Mouse (Mus musculus): ENCODE data around the gene Ap4b1.

Ap4b1 gene

DNA sequence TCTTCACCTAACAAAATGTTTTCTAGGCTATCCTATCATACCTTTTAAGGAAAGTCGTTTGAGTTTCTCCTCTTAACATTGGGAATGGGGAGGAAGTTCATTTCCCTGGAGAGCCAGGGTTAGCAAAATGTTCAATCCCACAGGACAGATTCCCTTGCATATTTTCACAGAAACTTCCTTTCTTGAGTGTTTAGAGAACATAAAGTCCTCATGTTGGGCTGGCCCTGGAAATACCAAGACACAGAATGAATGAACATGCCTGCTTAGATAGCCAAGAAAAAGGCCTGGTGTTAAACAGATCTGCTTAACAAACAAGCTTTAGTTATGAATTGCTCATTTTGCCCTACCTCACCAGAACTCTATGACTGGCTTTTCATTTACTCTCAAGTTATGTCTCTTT is 16.8 kb upstream of the Ap4b1 start:
- in situ Hi-C loops (cut with MboI; ENCODE audit: unreplicated experiment in 2 of 2), result loop anchor here in 1 of 2 experiments (25.0 kb wide), 2 partner anchors 780 to 1995 kb away; partner anchors contain the start of gene Csde1

DNA sequence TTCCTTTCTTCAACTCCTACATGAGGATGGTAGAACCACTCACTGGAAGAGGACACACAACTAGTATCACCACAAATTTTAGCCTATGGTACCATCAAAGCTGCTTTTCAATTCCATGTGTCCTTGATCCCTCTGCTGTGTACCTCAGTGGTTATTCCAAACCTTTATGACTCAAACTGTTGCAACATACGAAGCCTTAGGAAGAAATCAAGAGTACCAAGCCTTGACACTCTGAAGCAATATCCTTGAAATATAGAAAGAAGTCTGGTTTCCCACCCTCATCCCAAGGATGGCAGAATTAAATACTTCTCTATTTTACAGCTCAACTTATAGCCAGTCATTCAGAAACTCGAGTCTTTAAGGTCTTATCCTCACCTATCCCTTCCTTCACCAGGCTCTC is 12.9 kb upstream of the Ap4b1 start:
- in situ Hi-C loops (cut with MboI; ENCODE audit: unreplicated experiment in 2 of 2), result loop anchor here in 1 of 2 experiments (25.0 kb wide), 2 partner anchors 784 to 1991 kb away; partner anchors contain the start of gene Csde1

DNA sequence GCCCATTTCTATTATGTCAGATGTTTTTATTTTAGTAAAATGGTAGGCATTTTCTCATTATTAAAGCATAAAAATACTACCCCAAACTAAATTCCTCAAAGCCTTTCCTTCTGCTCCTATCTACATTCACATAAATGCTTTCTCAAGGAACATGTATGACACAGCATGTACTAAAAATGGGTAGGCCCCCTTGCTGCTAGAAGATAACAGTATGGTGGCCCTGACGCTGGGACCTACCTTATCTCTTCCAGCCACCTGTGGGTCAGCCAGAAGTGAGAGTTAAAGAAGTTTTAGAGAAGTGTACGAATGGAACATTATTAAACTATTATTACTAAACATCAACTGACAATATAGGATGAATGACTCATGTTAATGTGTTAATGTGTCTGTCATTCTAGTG is 9.8 kb upstream of the Ap4b1 start:
- in situ Hi-C loops (cut with MboI; ENCODE audit: unreplicated experiment in 2 of 2), result loop anchor here in 1 of 2 experiments (25.0 kb wide), 2 partner anchors 787 to 1988 kb away; partner anchors contain the start of gene Csde1

DNA sequence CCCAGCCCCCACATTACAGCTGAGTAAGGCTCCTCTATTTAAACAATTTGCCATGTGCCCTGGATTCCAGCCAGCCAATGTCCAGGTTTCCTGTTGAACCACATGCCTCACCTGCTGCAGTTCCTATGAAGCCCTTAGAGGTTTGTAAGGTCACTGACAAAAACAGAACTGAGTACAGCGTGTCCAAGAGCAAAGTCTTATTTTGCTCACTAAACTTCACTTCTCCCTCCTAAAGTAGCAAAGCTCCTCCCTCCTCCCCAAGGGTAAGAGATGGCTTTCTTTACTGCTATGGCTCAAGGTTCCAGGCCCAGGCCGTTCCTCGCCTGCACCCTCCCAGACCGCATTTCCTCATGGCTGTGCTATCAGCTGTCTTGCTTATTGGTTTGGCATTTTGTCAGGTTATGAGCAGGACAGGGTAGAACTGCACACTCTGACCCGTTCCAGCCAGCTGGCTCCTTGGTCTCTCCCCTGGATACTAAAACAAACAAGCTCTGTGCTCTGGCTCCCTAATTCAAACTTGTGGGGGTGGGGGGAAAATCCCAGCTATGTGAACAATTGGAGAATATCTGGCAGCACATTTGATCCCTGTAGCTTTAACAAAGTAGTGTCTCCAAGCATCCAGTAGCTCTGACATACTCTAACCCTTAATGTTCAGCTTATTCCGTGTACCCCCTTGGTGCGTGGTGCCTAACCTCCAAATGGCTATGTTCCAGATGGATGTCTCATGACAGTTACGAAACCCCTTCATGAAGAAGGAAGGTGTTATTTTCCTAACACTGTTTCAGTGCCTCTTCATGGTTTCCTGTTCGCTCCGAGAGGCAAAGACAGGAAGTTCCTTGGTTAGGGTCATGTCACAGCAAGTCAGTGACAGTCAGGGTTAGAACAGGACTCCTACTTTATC is 7.4 kb upstream of the Ap4b1 start:
- in situ Hi-C loops (cut with MboI; ENCODE audit: unreplicated experiment in 2 of 2), result no loop called here

DNA sequence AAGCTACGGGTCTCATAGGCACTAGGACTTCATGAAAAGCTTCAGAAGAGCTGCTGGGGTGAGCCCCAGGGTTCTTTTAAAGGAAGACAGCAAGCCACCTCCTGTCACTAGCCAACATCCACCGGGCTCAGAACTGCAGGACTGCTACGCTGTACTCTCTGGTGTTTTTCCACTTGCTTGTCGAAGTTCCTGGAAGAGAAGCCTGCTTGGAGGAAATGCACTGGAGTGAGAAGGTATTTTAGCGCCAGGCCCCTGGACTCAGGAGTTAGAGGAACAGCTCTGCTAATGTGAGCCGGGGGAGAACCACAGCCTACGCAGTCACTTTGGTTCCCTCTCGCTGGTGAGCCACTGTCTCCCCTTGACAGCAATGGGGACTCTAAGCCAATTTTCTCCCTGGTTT is 6.5 kb upstream of the Ap4b1 start:
- in situ Hi-C loops (cut with MboI; ENCODE audit: unreplicated experiment in 2 of 2), result no loop called here

DNA sequence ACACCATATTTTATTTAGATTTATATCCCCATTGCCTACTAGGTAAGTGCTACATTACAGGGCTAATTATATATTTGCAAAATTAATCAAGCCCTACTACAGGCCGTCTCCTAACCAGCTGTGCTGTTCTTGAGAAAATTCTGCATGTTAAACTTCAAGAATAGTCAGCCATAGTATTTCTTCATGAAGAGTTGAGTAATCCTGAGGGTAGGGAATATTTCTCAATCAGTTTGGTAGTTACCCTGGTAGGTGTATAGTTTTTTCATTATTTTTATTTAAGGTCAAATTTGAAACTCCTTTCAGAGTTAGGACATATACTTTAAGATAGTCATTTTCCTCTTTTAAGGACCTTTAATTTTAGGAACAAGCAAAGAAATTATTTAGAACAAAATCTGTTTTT is 3.6 kb upstream of the Ap4b1 start:
- in situ Hi-C loops (cut with MboI; ENCODE audit: unreplicated experiment in 2 of 2), result no loop called here

DNA sequence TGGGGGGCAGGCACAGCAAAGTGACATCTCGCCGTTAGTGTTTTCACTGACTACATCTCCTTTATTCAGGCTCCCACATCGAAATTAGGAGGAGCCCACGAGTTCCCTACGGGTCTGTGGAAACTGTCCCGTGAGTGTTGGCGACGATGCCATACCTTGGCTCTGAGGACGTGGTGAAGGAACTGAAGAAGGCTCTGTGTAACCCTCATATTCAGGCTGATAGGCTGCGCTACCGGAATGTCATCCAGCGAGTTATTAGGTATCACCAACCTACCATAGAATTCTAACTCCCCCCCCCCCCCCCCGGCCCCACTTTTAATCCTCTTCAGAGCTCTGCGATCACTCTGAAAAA is 455 bp downstream of the Ap4b1 start:
- in situ Hi-C loops (cut with MboI; ENCODE audit: unreplicated experiment in 2 of 2), result no loop called here

DNA sequence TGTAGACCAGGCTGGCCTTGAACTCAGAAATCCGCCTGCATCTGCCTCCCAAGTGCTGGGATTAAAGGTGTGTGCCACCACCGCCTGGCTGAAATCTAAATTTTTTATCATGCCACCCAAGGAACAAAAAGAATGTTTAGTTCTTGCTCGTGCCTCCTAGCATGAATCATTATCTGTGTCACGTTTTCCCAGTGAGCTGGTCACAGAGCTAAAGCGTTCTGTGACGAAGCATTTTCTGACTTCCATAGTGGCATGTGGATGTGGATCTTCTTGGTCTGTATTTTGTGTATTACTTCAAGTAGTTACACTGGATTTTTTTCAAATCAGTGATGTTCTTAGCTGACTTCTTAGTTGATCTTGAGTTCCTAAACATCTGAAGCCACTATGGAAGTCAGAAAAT is 1.6 kb downstream of the Ap4b1 start:
- in situ Hi-C loops (cut with MboI; ENCODE audit: unreplicated experiment in 2 of 2), result no loop called here

DNA sequence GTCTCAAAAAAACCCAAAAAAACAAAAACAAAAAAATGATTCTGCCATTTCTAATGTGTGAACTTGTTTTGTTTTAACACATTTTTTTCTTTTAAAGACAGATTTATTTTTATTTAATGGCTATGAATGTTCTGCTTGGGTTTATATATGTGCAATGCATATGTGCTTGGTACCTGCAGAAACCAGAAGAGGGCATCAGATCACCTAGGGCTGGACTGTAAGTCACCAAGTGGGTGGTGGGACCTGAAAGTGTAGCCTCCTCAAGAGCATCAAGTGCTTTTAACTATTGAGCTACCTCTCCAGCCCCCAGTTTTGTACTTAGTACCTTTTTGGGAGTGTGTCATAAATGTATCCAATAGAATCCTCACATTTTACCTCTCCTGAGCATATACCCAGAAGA is 18.2 kb downstream of the Ap4b1 start:
- in situ Hi-C loops (cut with MboI; ENCODE audit: unreplicated experiment in 2 of 2), result loop anchor here (25.0 kb wide), 1 partner anchor 860 kb away; no protein-coding TSS in a partner anchor

DNA sequence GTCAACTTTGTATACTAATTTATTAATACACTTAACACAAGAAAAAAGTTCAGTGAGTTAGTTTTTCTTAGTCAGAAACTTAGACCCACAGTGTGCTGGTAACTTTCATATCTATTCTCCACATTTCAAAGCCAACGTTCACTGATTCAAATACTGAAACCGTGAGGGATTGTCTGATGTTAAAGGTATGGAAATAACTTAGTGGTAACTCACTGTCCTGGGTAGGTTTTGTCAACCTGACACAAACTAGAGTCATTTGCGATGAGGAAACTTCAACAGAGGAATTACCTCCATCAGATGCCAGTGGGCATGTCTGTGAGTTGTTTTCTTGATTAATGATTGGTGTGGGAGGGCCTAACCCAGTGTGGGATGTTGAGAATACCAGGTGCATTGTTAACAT is 19.7 kb downstream of the Ap4b1 start:
- in situ Hi-C loops (cut with MboI; ENCODE audit: unreplicated experiment in 2 of 2), result loop anchor here (25.0 kb wide), 1 partner anchor 858 kb away; no protein-coding TSS in a partner anchor

DNA sequence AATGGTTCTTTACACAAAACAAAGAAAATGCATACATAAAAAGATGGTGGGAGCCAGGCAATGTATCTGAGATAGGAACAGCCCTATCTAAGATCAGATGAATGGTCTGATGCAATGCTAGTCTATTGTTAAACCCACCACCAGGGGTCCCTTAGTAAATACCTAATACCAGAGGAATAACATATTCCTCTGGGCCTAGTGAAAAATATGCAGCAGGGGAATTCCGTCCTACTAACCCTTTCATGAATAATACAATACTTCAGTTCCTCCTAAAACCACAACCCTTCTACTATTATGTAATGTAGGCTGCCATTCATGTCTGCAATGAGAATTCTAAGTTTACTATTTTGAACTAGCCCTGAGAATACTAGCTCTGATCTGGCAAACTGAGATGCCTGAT is 21.4 kb downstream of the Ap4b1 start:
- in situ Hi-C loops (cut with MboI; ENCODE audit: unreplicated experiment in 2 of 2), result loop anchor here (10.0 to 25.0 kb wide), 3 partner anchors 54 to 857 kb away; no protein-coding TSS in a partner anchor

DNA sequence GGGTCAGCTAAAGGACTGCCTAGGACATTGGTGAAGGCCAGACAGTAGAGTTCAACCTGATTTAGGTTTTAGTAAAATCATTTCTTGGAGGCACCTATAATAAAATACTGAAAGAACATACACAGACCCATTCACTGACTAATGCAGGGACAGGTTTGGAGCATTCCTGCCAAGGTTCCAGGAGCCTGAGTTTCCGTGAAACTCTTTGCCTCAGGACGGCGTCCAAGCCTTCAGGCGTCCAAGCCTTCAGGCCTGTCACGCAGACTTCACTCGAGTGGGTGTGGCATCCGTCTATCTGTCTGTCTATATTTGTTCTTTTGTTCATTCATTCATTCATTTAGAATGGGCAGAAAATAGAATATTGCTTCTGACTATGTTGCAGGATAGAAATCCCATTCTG is 21.8 kb downstream of the Ap4b1 start:
- in situ Hi-C loops (cut with MboI; ENCODE audit: unreplicated experiment in 2 of 2), result loop anchor here (10.0 to 25.0 kb wide), 3 partner anchors 54 to 856 kb away; no protein-coding TSS in a partner anchor

DNA sequence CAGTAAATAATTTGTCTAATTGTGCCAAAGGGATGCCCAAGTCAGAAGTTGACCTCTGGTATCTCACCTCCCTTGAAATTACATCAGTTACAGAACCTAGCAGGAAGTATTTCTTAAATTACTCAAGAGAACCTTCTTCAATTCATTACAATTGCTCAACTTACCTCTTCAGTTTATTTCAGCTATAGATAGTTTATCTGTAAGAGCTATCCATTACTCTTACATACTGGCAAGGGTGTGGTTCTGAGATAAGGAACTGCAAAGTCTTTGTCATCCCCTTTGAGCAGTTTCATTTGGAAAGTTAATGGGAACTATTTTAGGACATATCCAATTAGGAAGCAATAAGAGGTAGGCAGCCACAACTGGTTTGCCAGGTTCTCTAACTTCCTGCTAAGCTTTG is 23.1 kb downstream of the Ap4b1 start, which contains the start of gene Bcl2l15:
TSS of gene Bcl2l15 (plus strand) at position 176 of the 400 bp plus-strand sequence.
- in situ Hi-C loops (cut with MboI; ENCODE audit: unreplicated experiment in 2 of 2), result loop anchor here (10.0 to 25.0 kb wide), 3 partner anchors 52 to 855 kb away; no protein-coding TSS in a partner anchor

DNA sequence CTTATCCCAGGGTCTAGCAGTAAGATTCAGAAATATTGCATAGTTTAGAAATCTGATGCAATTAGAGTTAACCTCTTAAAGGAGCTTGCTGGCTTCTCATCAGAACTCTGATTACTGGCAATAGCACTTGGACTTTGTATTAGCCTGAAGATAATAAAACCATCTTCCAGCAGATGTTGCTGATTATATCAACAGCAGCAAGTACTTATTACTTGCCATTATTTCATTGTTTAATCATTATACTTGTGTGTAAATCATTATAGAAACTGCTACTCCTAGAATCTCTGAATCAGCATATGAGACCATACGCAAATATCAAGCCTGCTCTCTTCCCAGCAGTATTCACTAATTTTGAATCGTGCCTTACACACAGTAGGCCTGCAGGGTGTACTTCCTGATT is 24.7 kb downstream of the Ap4b1 start:
- in situ Hi-C loops (cut with MboI; ENCODE audit: unreplicated experiment in 2 of 2), result loop anchor here (10.0 to 25.0 kb wide), 3 partner anchors 51 to 853 kb away; no protein-coding TSS in a partner anchor

DNA sequence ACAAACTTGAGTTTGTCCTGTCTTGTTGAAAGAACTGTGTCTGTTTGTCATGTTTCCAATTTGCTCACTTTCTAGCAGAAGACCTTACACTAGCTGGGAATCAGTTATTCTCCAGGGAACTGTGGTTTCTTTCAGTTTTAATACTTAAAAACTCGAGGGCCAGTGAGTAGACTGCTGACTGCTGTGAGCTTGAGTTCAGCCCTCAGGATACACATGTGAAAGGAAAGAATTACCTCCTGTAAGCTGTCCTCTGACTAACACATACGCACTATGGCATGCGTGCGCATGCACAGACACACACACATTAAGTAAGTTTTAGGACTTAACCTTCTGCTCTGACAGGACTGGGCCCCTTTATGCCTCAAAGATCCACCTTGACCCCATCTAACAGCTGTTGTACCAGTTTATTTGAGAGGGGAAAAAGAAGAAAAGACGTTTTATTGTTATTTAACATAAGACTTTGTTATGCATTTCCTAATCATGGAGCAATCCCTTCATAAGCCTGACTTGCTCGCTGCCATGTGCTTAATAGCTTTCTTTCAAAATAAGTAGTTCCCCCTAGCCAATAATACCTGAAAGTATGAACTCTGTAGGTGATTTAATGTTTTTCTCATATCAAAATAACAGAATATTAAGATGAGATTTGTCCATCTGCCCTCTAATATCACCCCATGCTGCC is 26.1 kb downstream of the Ap4b1 start:
- in situ Hi-C loops (cut with MboI; ENCODE audit: unreplicated experiment in 2 of 2), result loop anchor here (10.0 to 25.0 kb wide), 3 partner anchors 49 to 852 kb away; no protein-coding TSS in a partner anchor

DNA sequence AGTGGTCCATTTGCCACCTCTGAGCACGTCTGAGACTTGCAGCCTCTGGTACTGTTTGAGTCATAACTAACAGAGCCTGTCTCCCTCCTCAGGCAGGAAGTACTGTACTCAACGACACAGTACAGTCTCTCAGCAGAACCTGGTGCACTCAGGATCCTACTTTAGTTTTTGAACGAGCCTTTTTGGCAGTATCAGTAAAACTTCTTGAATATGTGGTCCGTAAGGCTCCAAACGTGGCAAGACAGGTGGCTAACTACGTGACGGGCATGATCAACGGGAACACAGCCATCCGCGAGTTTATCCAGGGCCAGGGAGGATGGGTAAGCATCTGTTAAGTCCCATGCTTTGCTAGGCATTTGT is 26.6 kb downstream of the Ap4b1 start:
- in situ Hi-C loops (cut with MboI; ENCODE audit: unreplicated experiment in 2 of 2), result loop anchor here (10.0 to 25.0 kb wide), 3 partner anchors 49 to 851 kb away; no protein-coding TSS in a partner anchor

DNA sequence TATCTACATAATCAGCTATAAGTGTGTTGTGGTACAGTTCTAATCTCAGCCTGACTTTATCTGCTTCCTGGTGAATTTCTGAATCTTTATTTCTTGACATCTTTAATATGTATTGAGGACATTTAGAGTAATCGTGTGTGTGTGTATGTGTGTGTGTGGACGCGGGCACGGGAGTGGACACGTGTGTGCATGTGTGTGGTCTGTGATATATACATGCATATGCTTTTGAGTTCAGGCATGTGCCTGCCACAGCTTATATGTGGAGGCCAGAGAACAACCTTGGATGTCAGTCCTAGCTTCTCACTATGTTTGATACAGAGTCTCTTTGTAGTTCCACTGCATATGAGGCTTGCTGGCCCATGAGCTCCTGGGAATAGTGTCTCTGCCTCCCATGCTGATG is 27.1 kb downstream of the Ap4b1 start:
- in situ Hi-C loops (cut with MboI; ENCODE audit: unreplicated experiment in 2 of 2), result loop anchor here (10.0 to 25.0 kb wide), 3 partner anchors 48 to 851 kb away; no protein-coding TSS in a partner anchor

DNA sequence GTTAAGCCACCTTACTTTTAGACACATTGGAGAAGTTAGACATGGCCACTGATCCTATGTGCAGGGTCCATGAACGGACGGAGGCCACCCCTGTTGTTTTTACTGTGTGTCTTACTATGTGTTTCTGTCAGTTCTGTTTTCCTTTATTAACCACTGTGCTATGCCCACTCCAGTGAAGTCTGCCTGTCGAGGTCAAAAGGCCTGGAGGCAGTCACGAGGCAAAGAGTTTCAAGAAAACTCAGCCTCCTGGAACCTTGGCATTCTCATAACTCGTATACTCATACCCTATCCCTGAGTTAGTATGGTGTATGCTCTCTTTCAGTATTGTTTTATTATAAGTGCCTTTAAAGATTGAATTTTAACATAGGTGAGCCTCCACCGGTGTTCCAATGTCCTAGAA is 30.4 kb downstream of the Ap4b1 start:
- in situ Hi-C loops (cut with MboI; ENCODE audit: unreplicated experiment in 2 of 2), result loop anchor here (10.0 to 25.0 kb wide), 4 partner anchors 45 to 848 kb away; no protein-coding TSS in a partner anchor

DNA sequence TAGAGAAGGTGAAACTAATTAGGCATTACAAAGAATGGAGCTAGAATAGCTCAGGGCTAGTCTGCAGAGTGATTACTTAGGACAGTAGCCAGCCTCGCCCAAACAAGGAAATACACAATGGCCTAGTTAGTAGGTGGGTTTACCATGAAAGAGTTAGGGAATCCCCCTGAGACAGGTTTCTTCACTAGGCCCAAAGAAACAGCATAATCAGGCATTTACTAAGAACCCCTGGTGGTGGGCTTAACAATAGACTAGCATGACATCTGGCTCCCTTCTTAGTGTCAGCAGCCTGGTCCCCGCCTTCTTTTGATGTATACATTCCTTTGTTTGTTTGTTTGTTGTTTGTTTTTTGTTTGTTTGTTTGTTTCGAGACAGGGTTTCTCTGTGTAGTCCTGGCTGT is 30.9 kb downstream of the Ap4b1 start:
- in situ Hi-C loops (cut with MboI; ENCODE audit: unreplicated experiment in 2 of 2), result loop anchor here (10.0 to 25.0 kb wide), 3 partner anchors 265 to 847 kb away; no protein-coding TSS in a partner anchor

DNA sequence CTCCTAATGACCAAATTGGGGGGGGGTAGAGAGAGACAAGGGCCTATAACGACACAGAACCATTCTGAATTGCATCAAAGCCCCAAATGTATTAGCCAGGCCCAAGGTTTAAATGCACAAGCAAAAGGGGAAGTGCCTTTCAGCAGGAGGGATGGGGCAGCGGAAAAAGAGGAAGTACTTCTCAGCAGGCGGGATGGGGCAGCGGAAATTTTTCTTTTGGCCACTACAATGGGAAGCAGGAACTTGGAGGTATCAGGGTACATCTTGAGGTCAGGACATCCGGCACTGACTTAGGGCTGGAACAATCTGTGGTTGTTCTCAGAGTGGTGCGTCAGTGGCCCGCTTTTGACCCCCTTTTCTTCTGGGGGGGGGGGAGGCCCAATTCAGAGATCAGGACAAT is 31.6 kb downstream of the Ap4b1 start:
- in situ Hi-C loops (cut with MboI; ENCODE audit: unreplicated experiment in 2 of 2), result loop anchor here (10.0 to 25.0 kb wide), 3 partner anchors 264 to 846 kb away; no protein-coding TSS in a partner anchor
